Comparison of ENCODE assay signal across 9 mouse cellular contexts in the genomic region with DNA sequence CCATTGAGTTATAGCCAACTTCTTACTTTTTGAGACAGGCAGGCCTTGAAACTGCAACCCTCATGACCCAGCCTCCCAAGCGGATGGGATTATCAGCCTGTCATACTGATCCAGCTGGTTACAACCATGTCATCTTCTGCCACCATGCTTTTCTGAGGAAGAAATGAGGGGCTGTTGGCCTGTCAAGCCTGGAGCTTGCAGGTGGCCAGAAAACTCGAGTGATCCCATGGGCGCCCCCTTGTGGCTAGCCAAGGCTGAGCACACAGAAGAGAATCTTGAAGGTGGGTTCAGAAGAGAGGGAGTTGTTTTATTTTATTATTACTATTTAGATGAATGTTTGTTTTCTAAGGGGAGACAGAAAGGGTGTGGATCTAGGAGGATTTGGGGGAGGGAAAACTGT. TPM values are rescaled to one million over a fixed set of nuclear protein-coding genes. Genes with fewer than 3 reads are reported as not detected.
DNase-seq lines count a peak whose midpoint lies in the region; ATAC-seq and TF ChIP-seq lines count a peak whose summit lies in the region.
"Had no signal": no experiment of that assay in that cellular context is flagged by ENCODE, and none has a peak within 500 bp of the region (broad histone marks: within the 10 kb centered on the region; RNA-seq: fewer than 3 reads in every experiment).

No protein-coding gene starts in this region.

- no peaks in the 10 kb centered on the region for H3K27me3 ChIP-seq in neural tube, embryonic 15.5 days (replicated peaks)
- H3K27me3 ChIP-seq in hindbrain, postnatal 0 days (ENCODE audit: insufficient read depth, low read length) = no peaks in the 10 kb centered on the region

- no peak for ATAC-seq in neural tube, embryonic 15.5 days (ENCODE audit: low FRiP score)
- ATAC-seq in hindbrain, postnatal 0 days = peak; percentile 9; the same call in 1 of the 2 replicates
- ATAC-seq in activated CD4-positive, CD25-positive, alpha-beta regulatory T cell, adult 4 months = no peak

- no peak overlapping the region for H3K27ac ChIP-seq in neural tube, embryonic 15.5 days (replicated peaks)
- no peak overlapping the region for H3K27ac ChIP-seq in hindbrain, postnatal 0 days
- no peak overlapping the region for H3K27ac ChIP-seq in olfactory bulb, adult 2 months (ENCODE audit: insufficient read depth, low read depth, low read length)

- 0 out of 2 replicates have a peak, but pooled peaks cover 2% of the 10 kb centered on the region for H3K4me1 ChIP-seq in neural tube, embryonic 15.5 days
- no peaks in the 10 kb centered on the region for H3K4me1 ChIP-seq in hindbrain, postnatal 0 days (ENCODE audit: insufficient read depth, low read length)
- H3K4me1 ChIP-seq in olfactory bulb, adult 2 months (ENCODE audit: control insufficient read depth, insufficient read depth, low read length) = no peaks in the 10 kb centered on the region

- TF ChIP-seq POLR2A in olfactory bulb, adult 2 months (IDR thresholded peaks at IDR 0.05; ENCODE audit: insufficient read depth, low read depth, low read length) = no peak

- H3K9ac ChIP-seq in neural tube, embryonic 15.5 days (replicated peaks) = no peak overlapping the region
- H3K9ac ChIP-seq in hindbrain, postnatal 0 days (replicated peaks; ENCODE audit: low read length) = no peak overlapping the region

- WGBS in neural tube, embryonic 15.5 days = 29% methylated on average over 3 of the region's 3 CpGs
- 21% methylated on average over 3 of the region's 3 CpGs for WGBS in hindbrain, postnatal 0 days
- 20% methylated on average over 3 of the region's 3 CpGs for WGBS in olfactory bulb, adult 2 months

- DNase-seq in gastrocnemius, postnatal 10 days = peak; percentile 66
- DNase-seq in gastrocnemius, postnatal 4 days (ENCODE audit: low spot score in 2 of 2) = no peak
- peak; percentile 63 for DNase-seq in neural tube, embryonic 10.5 days (ENCODE audit: extremely low spot score, low spot score)
- peak; percentile 66 to 83 for DNase-seq in adrenal gland, postnatal 36 days
- peak; percentile 73 for DNase-seq in hindbrain, postnatal 0 days (ENCODE audit: low spot score)

- H3K4me2 ChIP-seq in neural tube, embryonic 15.5 days = no peak overlapping the region
- no peak overlapping the region for H3K4me2 ChIP-seq in hindbrain, postnatal 0 days (ENCODE audit: low read depth, low read length)

- H3K36me3 ChIP-seq in neural tube, embryonic 15.5 days = no peaks in the 10 kb centered on the region
- H3K36me3 ChIP-seq in hindbrain, postnatal 0 days (ENCODE audit: insufficient read depth, low read length) = no peaks in the 10 kb centered on the region

- no peaks in the 10 kb centered on the region for H3K9me3 ChIP-seq in neural tube, embryonic 15.5 days (replicated peaks)
- no peaks in the 10 kb centered on the region for H3K9me3 ChIP-seq in hindbrain, postnatal 0 days (ENCODE audit: low read length)

- H3K4me3 ChIP-seq in neural tube, embryonic 15.5 days (replicated peaks) = no peak overlapping the region
- H3K4me3 ChIP-seq in hindbrain, postnatal 0 days (ENCODE audit: low read length) = no peak overlapping the region
- no peak overlapping the region for H3K4me3 ChIP-seq in olfactory bulb, adult 2 months (ENCODE audit: insufficient read depth, low read depth, low read length)

- peak; percentile 77 for TF ChIP-seq CTCF in hindbrain, postnatal 0 days (IDR thresholded peaks at IDR 0.05; ENCODE audit: low read depth)
- peak; percentile 70; the same call in 1 of the 2 replicates for TF ChIP-seq CTCF in olfactory bulb, adult 2 months (IDR thresholded peaks at IDR 0.05; ENCODE audit: insufficient read depth, low read depth, low read length)

RNA-seq across cellular contexts. Expression of gene Fam181a, which starts 4.1 kb away (rescaled TPM):
- total RNA-seq in gastrocnemius, postnatal 10 days (2021) = not detected
- total RNA-seq in gastrocnemius, postnatal 4 days (2021) = not detected
- 4.9 and 6.9 TPM in 2 replicates for polyA plus RNA-seq in neural tube, embryonic 15.5 days (2015; fragmentation: Nextera tagmentation; extraction: Ambion mirVana)
- total RNA-seq in adrenal gland, postnatal 36 days (2021) = not detected
- 14.6 and 18.5 TPM in 2 replicates for total RNA-seq in hindbrain, postnatal 0 days (2014; rRNA removed)
- 8.1 and 9.2 TPM in 2 replicates for polyA plus RNA-seq in hindbrain, postnatal 0 days (2015; fragmentation: Nextera tagmentation; extraction: Ambion mirVana)
- polyA plus RNA-seq in olfactory bulb, adult 2 months (2012; ENCODE audit: insufficient read depth, insufficient read length, low replicate concordance, missing spikeins) = not detected in 2 replicates
- not detected for polyA plus RNA-seq in activated CD4-positive, CD25-positive, alpha-beta regulatory T cell, adult 4 months (2017; shearing (Covaris generic))
- polyA plus RNA-seq: heart, embryonic 16.5 days had no signal

RNA-seq across cellular contexts. Expression of gene Asb2, which starts 49.1 kb away (rescaled TPM):
- 100 to 1,000 TPM; 104 to 141 TPM for total RNA-seq in gastrocnemius, postnatal 10 days (2021)
- total RNA-seq in gastrocnemius, postnatal 4 days (2021) = 100 to 1,000 TPM; 128 to 151 TPM
- 2.1 and 3.3 TPM in 2 replicates for polyA plus RNA-seq in neural tube, embryonic 15.5 days (2015; fragmentation: Nextera tagmentation; extraction: Ambion mirVana)
- total RNA-seq in adrenal gland, postnatal 36 days (2021) = 1 to 10 TPM; 1.1 to 1.3 TPM
- 3.2 and 4.2 TPM in 2 replicates for total RNA-seq in hindbrain, postnatal 0 days (2014; rRNA removed)
- polyA plus RNA-seq in hindbrain, postnatal 0 days (2015; fragmentation: Nextera tagmentation; extraction: Ambion mirVana) = 1.4 and 1.6 TPM in 2 replicates
- not detected in 2 replicates for polyA plus RNA-seq in olfactory bulb, adult 2 months (2012; ENCODE audit: insufficient read depth, insufficient read length, low replicate concordance, missing spikeins)
- polyA plus RNA-seq in activated CD4-positive, CD25-positive, alpha-beta regulatory T cell, adult 4 months (2017; shearing (Covaris generic)) = 10 to 100 TPM; 14.2 to 37.7 TPM

Comparison
In these comparisons a context has a peak if more than half of its experiments do, and no peak if none do; other contexts are left out.
1. DNase-seq: peak in gastrocnemius, postnatal 10 days (single experiment), neural tube, embryonic 10.5 days (single experiment), adrenal gland, postnatal 36 days (2 of 2) and hindbrain, postnatal 0 days (single experiment); none in gastrocnemius, postnatal 4 days (0 of 2).
2. RNA of gene Fam181a, which starts 4.1 kb away (total RNA-seq): 14.6 to 18.5 TPM in hindbrain, postnatal 0 days; not detected in adrenal gland, postnatal 36 days, not detected in gastrocnemius, postnatal 10 days and not detected in gastrocnemius, postnatal 4 days; every median in the first group is over 10 times any median in the second.
3. RNA of gene Asb2, which starts 49.1 kb away (total RNA-seq): 128 to 151 TPM in gastrocnemius, postnatal 4 days and 104 to 141 TPM in gastrocnemius, postnatal 10 days; 3.2 to 4.2 TPM in hindbrain, postnatal 0 days and 1.1 to 1.3 TPM in adrenal gland, postnatal 36 days; every median in the first group is over 10 times any median in the second.